Mouse (Mus musculus) adrenal gland, adult (tissue): ENCODE measurements around the gene Tnfrsf23.
"Not testable (repeated sequence)": the region's sequence is repeated elsewhere in the genome, so short reads cannot be mapped to it uniquely, and the experiment has no call there.

Experiments used
- DNase-seq, 2 experiments: peaks; one replicate each; pipeline ENCODE4 v3.0.0; 2022 to 2023; ENCODE audit warnings: low spot score in 1 of 2; ENCODE audit not compliant: inconsistent age in 2 of 2

Tnfrsf23 gene

DNA sequence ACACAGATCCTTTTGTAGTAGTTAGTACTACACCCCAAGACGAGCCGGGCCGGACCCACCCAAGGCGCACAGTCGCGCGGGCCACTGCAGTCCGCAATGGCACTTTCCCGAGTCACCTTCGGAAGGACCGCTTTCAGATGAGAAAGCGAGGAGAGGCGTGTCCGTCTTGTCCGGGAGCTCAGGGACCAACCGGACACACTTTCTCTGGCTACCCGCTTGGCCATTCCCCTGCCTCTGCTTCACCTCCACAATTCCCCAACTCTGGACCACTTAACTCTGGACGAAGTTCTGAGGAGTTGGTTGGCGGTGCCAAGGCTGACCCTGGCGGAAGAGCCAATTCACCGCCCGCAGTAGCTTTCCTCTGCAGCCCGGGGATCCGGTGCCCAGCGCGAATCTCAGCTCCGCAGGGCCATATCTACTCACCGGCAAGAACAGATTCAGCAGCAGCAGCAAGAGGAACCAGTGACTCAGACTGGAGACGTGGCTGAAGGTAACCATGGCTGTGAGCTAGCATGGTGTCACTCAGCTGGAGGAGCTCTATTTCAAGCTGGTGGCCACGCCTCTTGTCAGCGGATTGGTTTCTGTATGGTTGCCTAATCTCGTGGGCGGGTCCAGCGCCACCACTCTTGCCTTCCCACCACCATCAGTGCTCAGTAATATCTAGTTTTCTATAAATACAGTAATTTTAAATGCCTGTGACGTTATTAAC is at the start of gene Tnfrsf23:
Tnfrsf23 (minus strand) TSS at position 514 of the 709 bp plus-strand sequence.
- peak; percentile 90 to 94 for DNase-seq

DNA sequence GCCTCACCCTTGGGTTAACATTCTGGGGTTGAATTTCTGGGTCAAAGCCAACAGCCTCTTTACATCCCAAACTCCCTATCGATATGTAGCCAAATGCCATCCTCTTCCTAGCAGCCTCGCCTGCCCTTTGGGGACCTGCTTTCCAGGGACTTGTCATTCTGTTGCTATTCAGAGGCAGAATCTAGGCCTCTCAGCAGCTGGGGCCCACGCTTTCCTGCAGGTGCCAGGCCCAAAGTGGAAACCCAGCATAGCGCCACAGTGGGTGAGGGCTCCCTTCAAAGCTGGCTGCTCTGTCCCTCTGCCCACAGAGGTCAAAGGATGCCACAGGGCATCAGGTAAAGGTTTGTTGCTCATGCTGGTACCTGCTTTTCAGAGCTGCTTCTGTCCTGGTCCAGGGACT is 48.1 kb upstream of the Tnfrsf23 start:
- no peak for DNase-seq

DNA sequence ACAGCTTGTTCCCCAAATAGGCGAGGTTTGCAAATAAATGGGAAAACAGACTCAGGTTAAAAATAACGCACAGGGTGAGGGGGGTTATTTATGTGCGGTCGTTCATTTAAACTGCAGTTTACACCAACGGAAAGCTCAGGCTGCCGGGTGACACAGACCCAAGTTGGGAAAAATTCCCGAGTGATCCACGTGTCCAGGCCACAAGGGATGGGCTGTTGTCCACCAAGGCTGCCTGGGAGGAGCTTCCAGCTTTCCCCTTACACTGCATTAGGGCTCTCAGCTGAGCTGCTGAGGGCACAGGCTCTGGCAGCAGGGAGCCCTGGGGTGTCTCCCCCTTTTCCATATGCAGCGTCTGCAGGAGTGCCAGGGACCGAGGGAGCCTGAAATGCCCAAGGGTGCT is 44.2 kb upstream of the Tnfrsf23 start:
- no peak for DNase-seq

DNA sequence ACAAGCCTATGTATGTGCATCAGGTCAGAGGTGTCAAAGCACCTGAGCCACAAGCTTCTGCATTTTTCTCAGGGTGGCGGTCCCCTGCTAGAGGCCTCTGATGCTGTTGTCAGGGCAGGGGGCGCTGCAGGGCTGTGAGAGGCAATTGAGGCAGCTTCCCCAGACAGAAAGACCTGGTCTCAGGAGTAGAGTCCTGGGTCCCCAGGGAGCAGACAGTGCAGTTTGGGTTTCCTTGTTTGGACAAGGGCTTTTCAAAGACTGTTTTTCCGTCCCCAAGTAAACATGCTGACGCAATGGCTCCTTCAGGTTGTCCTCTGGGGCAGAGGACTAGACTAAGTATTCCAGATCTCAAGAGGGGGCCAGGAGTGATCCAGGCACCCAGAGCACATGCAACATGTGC is 40.7 kb upstream of the Tnfrsf23 start:
- DNase-seq: no peak

DNA sequence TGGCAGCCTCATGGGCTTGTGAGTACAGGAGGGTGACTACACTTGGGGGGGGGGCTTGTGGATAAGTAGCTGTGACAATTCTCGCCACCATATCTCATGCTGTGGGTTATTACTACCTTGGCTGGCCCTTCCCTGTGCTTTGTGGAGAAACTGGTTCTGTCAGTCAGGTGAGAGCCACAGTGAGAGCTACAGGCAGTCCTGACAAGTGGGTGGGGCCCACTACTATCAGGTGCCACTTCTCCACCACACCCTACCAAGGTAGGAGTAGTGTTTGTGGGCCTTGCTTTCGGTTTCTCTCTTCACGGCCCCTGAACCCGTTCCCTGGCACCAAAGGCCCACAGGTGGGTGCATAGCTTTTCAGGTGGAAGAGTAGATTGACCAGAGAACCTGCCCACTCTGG is 38.2 kb upstream of the Tnfrsf23 start:
- no peak for DNase-seq

DNA sequence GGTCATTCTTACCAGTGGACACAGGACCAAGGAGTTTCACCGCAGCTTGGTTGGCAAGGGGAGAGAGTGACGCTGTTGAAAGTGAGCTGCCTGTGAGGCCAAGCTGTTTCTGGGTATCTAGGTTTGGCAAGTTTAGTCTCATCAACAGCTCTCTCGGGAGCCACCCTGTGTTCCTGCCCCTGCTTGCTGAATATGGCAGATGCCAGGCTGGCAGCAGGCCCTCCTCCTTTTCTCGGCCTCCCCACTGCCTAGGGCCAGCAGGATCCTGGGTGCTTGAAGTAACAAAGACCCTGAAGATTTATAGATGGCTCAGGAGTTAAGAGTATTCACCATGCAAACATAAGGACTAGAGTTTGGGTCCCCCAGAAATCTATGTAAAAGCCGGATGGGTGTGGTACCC is 37.0 kb upstream of the Tnfrsf23 start:
- no peak for DNase-seq

DNA sequence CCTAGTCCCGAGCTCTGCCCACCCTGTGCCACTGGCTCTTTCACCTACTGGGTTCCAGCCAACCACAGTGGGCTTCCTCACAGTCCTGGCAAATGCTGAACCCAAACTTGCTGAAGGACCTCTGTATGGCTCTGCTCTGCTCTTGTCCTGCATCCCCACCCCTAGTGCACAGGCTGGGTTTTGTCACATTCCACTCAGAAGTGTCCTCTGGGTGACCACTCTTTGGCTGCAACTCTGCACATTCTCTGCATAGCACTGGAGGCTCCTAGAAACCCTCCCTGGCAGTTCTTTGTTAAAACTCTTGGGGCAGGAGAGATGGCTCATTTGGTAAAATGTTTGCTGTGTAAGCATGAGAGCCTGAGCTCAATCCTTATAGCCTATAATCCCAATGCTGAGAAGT is 32.1 kb upstream of the Tnfrsf23 start:
- DNase-seq: no peak

DNA sequence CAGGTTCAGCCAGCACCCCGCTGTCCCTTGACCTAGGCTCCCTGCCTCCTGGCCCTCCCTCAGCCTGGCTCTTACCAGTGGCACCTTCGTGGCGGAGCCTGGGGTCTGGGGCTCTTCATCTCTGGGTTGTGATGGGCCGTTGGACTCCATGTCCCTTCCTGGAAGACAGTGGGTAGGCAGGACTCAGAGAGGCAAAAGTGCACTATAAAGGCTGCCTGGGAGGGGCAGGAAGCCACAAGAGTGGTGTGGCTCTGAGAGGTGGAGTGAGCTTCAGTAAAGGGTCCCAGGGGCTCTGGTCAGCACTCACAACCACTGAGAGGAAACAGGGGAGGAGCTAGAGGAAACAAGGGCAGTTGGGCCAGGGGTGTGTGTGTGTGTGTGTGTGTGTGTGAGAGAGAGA is 27.7 kb upstream of the Tnfrsf23 start:
- DNase-seq: no peak

DNA sequence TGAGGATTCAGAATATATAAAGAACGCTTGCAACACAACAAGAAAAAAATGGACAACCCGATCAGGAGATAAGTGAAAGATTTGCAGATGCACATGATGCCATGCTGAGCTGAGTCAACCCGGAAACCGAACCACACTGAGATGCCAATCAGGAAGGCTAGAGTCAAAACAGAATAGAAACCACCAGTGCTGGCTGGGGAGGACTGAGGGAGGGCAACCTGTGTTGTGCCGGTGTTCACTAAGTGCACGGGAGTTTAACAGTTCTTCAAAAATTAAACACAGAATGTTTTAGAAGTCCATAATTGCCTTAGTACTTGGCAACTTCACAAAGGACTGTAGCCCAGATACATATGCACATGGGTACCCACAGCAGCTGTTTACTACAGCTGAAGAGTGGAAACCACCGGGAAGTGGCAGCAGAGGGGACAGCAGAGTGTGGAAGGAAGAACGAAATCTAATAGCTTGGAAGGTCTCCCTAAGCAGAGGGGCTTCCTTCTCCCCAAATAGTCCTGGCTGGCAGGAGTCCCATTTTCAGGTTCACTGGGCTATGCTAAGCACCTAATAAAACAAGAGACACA is 27.2 kb upstream of the Tnfrsf23 start:
- no peak for DNase-seq

DNA sequence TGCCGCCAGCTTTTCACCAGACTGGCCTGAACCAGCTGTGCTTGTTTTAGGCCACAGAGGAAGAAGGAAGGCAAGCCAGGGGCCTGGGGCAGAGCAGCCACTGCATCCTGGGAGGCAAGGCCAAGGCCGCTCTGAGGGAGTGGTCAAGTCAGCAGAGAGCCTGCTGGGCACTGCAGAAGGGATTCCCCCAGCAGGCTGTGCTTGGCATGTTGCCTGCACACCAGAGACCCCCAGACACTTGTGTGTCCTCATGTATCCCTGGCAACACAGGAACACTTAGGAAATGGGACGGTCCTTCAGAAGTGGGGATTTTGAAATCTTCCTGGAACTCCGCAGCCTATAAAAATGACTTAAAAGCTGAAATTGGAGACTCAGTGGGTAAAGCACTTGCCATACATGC is 26.4 kb upstream of the Tnfrsf23 start:
- DNase-seq: no peak

DNA sequence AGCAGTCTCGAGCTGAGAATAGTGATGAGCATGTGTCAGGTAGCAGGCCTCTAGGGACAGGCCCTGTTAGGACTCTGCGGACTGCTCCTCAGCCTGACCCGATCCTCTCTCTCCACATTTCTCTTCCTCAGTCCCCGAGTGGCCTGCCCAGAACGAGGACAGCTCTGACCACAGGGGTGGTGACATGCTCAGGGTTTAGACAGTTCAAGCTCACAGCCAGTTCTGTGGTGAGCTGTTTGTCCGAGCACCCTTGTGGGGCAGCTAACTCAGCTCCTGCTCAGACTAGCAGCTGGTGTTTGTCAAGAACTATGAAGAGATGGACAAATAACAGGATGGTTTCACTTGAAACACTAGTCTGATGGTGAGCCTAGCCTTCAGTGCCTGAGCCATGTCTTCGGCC is 25.7 kb upstream of the Tnfrsf23 start:
- peak in 1 of 2 experiments; percentile 14 for DNase-seq

DNA sequence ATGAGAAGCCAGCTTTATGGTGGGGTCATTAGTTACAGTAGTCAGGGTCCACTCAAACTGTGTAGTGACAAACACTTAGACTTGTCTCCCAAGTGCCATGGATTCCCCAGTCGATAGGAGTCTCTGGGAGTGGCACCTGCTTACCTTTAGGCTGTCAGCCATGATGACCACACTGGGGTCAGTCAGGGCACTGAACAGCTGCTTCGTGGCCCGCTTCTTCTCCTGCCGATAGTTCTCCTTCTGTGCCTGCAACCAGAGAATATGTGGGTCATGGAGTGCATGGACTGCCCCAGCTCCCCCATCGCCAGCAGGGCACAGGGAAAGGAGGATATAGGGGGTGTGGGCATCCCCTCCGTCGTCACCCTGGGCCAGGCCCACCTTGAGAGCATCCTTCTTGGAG is 23.7 kb upstream of the Tnfrsf23 start:
- DNase-seq: no peak

DNA sequence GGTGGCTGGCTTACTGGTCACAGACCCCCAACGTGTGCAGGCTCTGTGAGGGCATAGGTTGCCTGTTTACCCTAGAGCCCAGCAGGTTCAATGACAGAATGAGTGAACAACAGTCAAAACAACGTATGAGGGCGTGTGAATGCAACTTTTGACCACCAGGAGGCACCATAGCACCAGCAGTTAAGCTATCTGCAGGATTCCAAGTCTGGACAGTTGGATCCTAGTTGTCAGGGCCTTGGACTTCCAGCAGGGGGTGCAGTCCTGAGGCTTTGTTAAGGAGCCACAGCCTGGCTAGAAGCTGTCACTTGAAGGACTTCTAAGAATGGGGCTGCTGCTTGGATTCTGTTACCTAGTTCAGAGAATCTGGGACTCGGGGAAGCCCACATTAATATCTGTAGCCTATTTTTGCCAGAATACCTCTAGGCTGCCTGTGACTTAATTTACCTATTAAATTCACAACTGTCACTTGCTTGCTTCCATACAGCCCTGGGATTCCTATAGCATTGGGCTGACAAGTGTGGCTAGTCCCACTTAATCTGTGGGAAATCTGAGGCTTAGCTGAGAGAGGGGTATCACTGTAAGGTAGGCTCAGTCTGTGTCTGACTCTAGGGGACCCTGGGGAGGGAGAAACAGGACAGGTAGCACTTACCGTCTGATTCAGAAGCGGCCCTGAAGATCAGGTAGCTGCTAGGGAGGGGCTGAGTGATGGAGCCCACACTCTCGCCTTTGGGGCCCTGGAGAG is 21.2 kb upstream of the Tnfrsf23 start:
- peak; percentile 90 to 97 for DNase-seq

DNA sequence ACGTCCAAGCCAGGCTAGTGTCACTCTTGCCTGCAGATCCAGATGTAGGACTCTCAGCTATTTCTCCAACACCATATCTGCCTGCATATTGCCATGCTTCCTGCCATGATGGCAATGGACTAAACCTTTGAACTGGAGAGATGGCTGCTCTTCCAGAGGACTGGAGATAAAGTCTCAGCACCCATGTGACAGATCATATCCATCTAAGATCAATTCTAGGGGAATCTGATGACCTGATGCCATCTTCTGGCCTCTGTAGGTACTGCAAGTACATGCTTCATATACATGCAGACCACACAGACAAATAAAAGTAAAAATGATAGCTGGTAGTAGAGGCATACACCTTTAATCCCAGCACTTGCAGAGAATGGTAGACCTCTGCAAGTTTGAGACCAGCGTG is 10.5 kb upstream of the Tnfrsf23 start:
- peak in 1 of 2 experiments; percentile 77 for DNase-seq

DNA sequence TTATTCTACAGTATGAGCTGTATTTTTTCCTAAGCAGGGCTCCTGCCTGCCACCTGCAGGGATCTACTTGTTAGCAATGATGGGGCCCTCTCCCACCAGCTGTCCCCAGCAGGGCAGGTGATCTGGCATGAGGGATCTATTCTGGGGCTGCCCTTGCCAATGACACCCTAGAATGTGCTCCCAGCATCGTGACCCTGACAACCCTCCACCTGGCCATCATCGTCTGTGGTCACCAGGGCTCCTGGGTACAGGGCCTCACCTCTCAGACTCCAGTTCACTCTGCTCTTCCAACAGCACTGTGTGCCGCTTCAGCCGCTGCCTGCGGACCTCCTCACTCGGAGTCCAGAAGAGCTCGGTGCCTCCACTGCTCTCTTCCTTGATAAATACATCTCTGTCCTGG is 8.9 kb upstream of the Tnfrsf23 start:
- no peak for DNase-seq

DNA sequence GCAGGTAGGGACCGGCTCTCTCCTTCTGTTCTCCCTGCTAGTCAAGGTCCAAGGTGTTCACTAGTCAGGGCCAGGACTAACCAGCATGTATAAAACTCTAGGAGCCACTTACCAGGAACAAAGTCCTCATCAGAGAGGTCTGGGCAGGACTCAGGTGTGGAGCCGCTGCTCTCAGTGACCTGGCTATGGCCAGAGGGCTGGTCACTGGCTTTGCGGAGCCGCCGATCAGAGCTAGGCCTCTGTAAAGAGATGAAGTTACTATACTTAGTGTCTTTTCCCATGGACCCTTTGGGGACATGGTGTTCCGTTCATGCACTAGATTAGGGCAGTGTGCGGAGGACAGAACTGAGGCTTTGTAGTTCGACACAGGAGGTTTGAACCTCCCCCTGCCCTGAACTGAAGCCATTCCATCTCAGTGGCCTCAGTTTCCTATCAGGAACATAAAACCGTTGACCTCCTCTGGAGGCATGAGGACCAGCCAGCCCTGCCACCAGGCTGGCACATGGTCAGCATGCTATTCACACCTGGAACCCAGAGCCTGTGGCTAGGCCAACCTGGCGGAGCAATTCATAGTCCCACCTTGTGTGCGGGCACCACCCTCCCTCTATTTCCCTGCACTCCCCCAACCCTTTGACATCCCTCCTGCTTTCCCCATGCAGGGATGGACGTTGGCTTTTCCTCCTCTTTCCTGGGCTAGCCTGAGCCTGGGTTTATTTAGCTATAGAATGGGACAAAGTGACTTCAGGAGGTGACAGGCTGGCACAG is 7.3 kb upstream of the Tnfrsf23 start:
- no peak for DNase-seq

DNA sequence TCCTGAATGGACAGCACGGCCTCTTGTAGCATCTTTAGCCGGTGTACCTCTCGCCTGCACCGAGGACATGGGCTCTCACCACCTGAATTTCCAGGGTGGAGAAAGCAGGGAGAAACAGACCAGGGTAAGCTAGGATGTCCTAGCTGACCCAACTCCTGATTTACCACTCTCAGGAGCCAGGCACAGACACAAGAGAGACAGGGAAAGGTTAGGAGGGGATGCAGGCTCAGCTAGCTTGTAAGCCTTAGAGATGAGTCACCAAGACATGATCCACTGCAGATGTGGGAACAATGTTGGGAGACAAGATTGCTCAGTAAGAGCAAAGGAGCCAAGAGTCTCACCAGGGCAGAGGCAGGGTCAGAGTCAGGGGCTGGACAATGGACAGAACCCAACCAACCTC is 6.2 kb upstream of the Tnfrsf23 start:
- DNase-seq: no peak

DNA sequence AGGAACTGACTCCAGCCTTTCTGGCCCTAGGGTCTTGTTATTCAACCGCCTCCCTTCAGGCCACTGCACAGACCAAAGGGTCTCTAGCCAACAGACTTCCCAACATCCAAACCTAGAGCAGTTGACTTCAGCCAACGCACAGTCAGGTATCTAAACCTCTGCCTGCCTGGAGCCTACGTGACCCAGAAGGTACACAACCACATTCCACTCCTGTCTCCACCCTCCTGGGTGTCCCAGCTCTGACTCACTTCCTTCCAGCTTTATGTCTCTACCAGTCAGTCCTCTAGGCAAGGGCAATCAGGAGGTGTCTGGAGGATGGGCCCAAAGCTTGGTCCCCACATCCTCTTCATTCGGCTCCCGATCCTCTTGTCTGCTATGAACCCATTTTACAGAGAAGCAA is 5.5 kb upstream of the Tnfrsf23 start:
- DNase-seq: no peak

DNA sequence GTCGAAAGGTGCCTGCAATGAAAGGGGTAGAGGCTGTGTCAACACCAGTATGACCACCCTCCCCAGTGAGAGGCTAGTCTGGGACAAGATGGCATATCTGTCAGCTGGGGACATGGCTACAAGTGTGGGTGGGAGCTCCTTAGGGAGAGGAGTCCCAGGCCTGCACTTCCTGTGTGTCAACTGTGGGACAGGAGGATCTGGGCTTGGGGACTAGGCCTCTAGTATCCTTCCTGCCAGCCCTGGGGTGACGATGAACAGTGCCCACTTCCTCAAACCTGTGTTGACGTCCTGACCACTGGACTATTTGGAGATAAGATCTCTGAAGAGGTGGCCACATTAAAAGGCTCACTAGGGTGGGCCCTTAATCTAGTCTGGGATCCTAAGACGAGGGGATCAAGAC is 4.3 kb upstream of the Tnfrsf23 start:
- no peak for DNase-seq

DNA sequence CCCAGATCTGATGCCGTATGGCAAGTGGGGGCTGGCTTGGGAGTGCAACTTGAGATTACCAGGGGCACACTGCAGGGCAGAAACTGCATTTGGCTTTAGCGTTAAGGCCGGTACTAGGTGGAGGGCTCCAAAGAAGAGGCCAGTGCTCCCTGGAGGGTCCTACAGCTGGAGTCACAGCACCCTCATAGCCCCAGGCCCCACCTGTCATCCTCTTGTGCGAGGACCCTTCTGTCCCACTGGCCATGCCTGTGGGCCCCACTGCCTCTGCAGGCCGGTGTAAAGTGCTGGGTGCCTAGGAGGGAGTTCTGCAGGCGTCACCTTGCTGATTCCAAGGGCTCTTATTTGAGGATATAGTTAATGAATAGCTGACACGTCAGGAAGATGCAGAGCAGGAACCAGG is 3.8 kb upstream of the Tnfrsf23 start:
- no peak for DNase-seq

DNA sequence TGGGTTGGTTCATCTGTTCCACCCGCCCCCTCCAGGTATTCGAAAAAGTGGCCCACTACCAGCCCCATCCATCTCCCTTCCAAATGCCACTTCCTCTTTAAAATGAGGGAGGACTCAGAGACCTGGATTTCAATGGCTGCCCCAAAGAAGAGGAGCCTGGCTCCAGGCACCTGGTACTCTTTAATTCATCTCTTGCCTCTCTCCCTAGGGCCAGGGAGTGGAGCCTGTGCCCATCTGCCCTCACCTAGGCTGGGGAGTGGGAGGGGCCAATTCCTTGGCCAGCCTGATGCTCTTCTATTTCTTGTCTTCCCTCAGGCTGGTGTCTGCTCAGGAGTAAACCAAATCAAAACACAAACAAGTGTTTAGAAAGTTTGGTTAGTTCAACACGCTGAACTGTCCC is 1.0 kb upstream of the Tnfrsf23 start:
- DNase-seq: not testable (repeated sequence)

DNA sequence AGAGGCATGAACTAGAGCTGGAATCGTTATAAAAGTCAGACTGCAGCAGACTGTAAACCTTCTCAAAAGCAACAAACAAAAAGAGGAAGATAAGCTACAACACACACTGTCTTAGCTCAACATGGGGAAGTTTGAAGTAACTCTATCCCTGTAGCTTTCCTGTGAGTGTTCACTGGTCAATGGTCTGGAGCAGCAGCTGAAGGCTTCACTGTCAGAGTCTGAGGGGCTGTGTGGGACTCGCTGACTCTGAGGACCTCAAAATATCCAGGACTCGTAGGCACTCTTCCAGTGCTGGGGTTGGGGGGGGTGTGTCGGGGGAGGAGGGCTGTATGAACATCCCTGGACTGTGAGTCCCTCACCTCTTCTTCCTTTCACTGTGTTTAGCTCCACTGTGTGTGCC is 519 bp upstream of the Tnfrsf23 start:
- DNase-seq: not testable (repeated sequence)
